ENCODE assay signal across 8 mouse cellular contexts in the genomic region with DNA sequence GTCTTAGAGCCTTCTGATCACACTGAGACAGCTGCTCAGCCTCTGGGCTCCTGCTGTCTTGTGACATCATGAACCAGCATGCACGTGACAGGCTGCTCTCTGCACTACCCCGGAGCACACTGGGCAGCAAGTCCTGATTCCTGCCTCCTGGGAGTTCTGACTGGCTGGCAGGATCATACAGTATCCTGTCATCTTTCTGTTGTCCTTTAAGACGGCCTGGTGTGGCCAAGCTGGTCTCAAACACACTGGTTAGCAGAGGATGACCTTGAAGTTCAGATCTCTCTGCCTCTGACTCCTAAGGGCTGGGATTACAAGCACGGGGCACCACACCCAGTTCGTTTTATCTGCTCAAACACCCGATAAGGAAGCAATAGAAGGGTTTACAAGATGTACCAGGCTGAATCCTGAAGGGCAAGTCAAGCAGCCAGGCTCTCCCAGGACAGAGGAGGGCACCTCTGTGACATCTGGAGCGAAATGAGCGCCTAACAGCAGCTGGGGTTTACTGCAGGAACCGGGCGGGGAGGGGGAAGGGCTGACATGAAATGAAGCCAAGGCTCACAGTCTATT. TPM values are rescaled to one million over a fixed set of nuclear protein-coding genes. Genes with fewer than 3 reads are reported as not detected.
DNase-seq lines count a peak whose midpoint lies in the region; ATAC-seq and TF ChIP-seq lines count a peak whose summit lies in the region.

No protein-coding gene starts in this region.

- H3K27ac ChIP-seq in forebrain, embryonic 11.5 days (ENCODE audit: low read depth, low read length): no peak overlapping the region
- H3K27ac ChIP-seq in forebrain, embryonic 12.5 days: no peak overlapping the region
- peak overlapping the region; percentile 74 for H3K27ac ChIP-seq in heart, embryonic 16.5 days (ENCODE audit: low read length)
- no peak overlapping the region for H3K27ac ChIP-seq in lung, postnatal 0 days (ENCODE audit: low read length)

- no peaks in the 10 kb centered on the region for H3K4me1 ChIP-seq in forebrain, embryonic 11.5 days (replicated peaks; ENCODE audit: control insufficient read depth, insufficient read depth, low read length)
- H3K4me1 ChIP-seq in forebrain, embryonic 12.5 days: no peaks in the 10 kb centered on the region
- H3K4me1 ChIP-seq in heart, embryonic 16.5 days (ENCODE audit: control insufficient read depth, insufficient read depth, low read length): peaks cover 7% of the 10 kb centered on the region
- no peaks in the 10 kb centered on the region for H3K4me1 ChIP-seq in lung, postnatal 0 days (ENCODE audit: insufficient read depth, low read depth, low read length)

- peaks cover 6% of the 10 kb centered on the region; the same call in 1 of the 2 replicates for H3K36me3 ChIP-seq in forebrain, embryonic 11.5 days (ENCODE audit: control insufficient read depth, insufficient read depth, low read length)
- peaks cover 46% of the 10 kb centered on the region for H3K36me3 ChIP-seq in forebrain, embryonic 12.5 days (replicated peaks)
- peaks cover 21% of the 10 kb centered on the region for H3K36me3 ChIP-seq in heart, embryonic 16.5 days (ENCODE audit: control insufficient read depth, insufficient read depth)
- H3K36me3 ChIP-seq in lung, postnatal 0 days (ENCODE audit: insufficient read depth, low read length): 0 out of 2 replicates have a peak, but pooled peaks cover 3% of the 10 kb centered on the region

- TF ChIP-seq EP300 in lung, postnatal 0 days (IDR thresholded peaks at IDR 0.05): no peak

- WGBS in forebrain, embryonic 11.5 days: 89% methylated on average over 10 of the region's 10 CpGs
- 88% methylated on average over 10 of the region's 10 CpGs for WGBS in forebrain, embryonic 12.5 days
- 49% methylated on average over 10 of the region's 10 CpGs for WGBS in heart, embryonic 16.5 days
- 60% methylated on average over 10 of the region's 10 CpGs for WGBS in lung, postnatal 0 days

- no peak for TF ChIP-seq CTCF in lung, postnatal 0 days (IDR thresholded peaks at IDR 0.05)

- no peak for ATAC-seq in forebrain, embryonic 11.5 days (replicated peaks; ENCODE audit: low FRiP score)
- ATAC-seq in forebrain, embryonic 12.5 days (ENCODE audit: low FRiP score): no peak
- ATAC-seq in heart, embryonic 16.5 days (replicated peaks; ENCODE audit: extremely low read depth, insufficient read depth, low FRiP score): 0 out of 2 replicates have a peak, but pooled peaks have one; percentile 51
- ATAC-seq in lung, postnatal 0 days: peak; percentile 79

- no peaks in the 10 kb centered on the region for H3K27me3 ChIP-seq in forebrain, embryonic 11.5 days (ENCODE audit: control insufficient read depth, insufficient read depth, low read length)
- H3K27me3 ChIP-seq in forebrain, embryonic 12.5 days: no peaks in the 10 kb centered on the region
- no peaks in the 10 kb centered on the region for H3K27me3 ChIP-seq in heart, embryonic 16.5 days (ENCODE audit: control insufficient read depth, insufficient read depth, low read length)
- no peaks in the 10 kb centered on the region for H3K27me3 ChIP-seq in lung, postnatal 0 days (replicated peaks; ENCODE audit: insufficient read depth, low read length)

- no peak overlapping the region for H3K4me3 ChIP-seq in forebrain, embryonic 11.5 days (ENCODE audit: low read depth, low read length)
- no peak overlapping the region for H3K4me3 ChIP-seq in forebrain, embryonic 12.5 days (replicated peaks)
- no peak overlapping the region for H3K4me3 ChIP-seq in heart, embryonic 16.5 days (ENCODE audit: low read length)
- no peak overlapping the region for H3K4me3 ChIP-seq in lung, postnatal 0 days (ENCODE audit: low read depth, low read length)

- H3K9ac ChIP-seq in forebrain, embryonic 11.5 days (ENCODE audit: low read length): no peak overlapping the region
- no peak overlapping the region for H3K9ac ChIP-seq in forebrain, embryonic 12.5 days
- 0 out of 2 replicates have a peak overlapping the region, but pooled peaks have one; percentile 26 for H3K9ac ChIP-seq in heart, embryonic 16.5 days (ENCODE audit: low read length)
- H3K9ac ChIP-seq in lung, postnatal 0 days (replicated peaks; ENCODE audit: low read depth): no peak overlapping the region

- DNase-seq in forebrain, embryonic 11.5 days (ENCODE audit: low spot score): peak; percentile 26
- DNase-seq in R1 (ENCODE audit: low read depth, low spot score): peak; percentile 56
- peak; percentile 56 for DNase-seq in lung, postnatal 0 days (ENCODE audit: low spot score)
- DNase-seq in cerebellum, postnatal 4 days (ENCODE audit: low spot score in 2 of 2): no peak
- no peak for DNase-seq in layer of hippocampus, adult 18-20 months (ENCODE audit: low spot score in 2 of 2)
- no peak for DNase-seq in cerebellum, adult 11 months

- no peaks in the 10 kb centered on the region for H3K9me3 ChIP-seq in forebrain, embryonic 11.5 days (ENCODE audit: control insufficient read depth, low read length)
- no peaks in the 10 kb centered on the region for H3K9me3 ChIP-seq in forebrain, embryonic 12.5 days
- H3K9me3 ChIP-seq in heart, embryonic 16.5 days (replicated peaks; ENCODE audit: control insufficient read depth, low read length): no peaks in the 10 kb centered on the region
- no peaks in the 10 kb centered on the region for H3K9me3 ChIP-seq in lung, postnatal 0 days (ENCODE audit: low read length)

- no peak overlapping the region for H3K4me2 ChIP-seq in forebrain, embryonic 11.5 days (ENCODE audit: low read depth, low read length, severe bottlenecking)
- no peak overlapping the region for H3K4me2 ChIP-seq in forebrain, embryonic 12.5 days
- no peak overlapping the region for H3K4me2 ChIP-seq in heart, embryonic 16.5 days (ENCODE audit: low read depth, low read length)
- no peak overlapping the region for H3K4me2 ChIP-seq in lung, postnatal 0 days (replicated peaks; ENCODE audit: low read depth, low read length)

RNA-seq across cellular contexts. Expression of a gene that starts 12.5 kb away (rescaled TPM):
- 180 and 186 TPM in 2 replicates for polyA plus RNA-seq in forebrain, embryonic 11.5 days (2014; fragmentation: Nextera tagmentation; extraction: Ambion mirVana)
- polyA plus RNA-seq in forebrain, embryonic 12.5 days (2016; fragmentation: Nextera tagmentation; extraction: Ambion mirVana): 135 and 136 TPM in 2 replicates
- polyA plus RNA-seq in heart, embryonic 16.5 days (2015; fragmentation: Nextera tagmentation; extraction: Ambion mirVana): 163 and 172 TPM in 2 replicates
- polyA plus RNA-seq in lung, postnatal 0 days (2015; fragmentation: Nextera tagmentation; extraction: Ambion mirVana): 96.9 and 106 TPM in 2 replicates
- total RNA-seq in layer of hippocampus, adult 18-20 months (2021): 10 to 100 TPM; 42.6 to 43.3 TPM

RNA-seq across cellular contexts. Expression of a gene that starts 49.2 kb away (rescaled TPM):
- 18.9 and 19.9 TPM in 2 replicates for polyA plus RNA-seq in forebrain, embryonic 11.5 days (2014; fragmentation: Nextera tagmentation; extraction: Ambion mirVana)
- polyA plus RNA-seq in forebrain, embryonic 12.5 days (2016; fragmentation: Nextera tagmentation; extraction: Ambion mirVana): 13.6 and 18.5 TPM in 2 replicates
- 7.0 and 7.2 TPM in 2 replicates for polyA plus RNA-seq in heart, embryonic 16.5 days (2015; fragmentation: Nextera tagmentation; extraction: Ambion mirVana)
- polyA plus RNA-seq in lung, postnatal 0 days (2015; fragmentation: Nextera tagmentation; extraction: Ambion mirVana): 13.7 and 15.7 TPM in 2 replicates
- 1 to 10 TPM in 1 of 2 experiments, under 1 TPM in 1; 0.96 to 1.2 TPM for total RNA-seq in layer of hippocampus, adult 18-20 months (2021)

Comparison
In these comparisons a context has a peak if more than half of its experiments do, and no peak if none do; other contexts are left out.
1. ATAC-seq: peak in heart, embryonic 16.5 days (single experiment) and lung, postnatal 0 days (single experiment); none in forebrain, embryonic 11.5 days (single experiment) and forebrain, embryonic 12.5 days (single experiment).
2. DNase-seq: peak in forebrain, embryonic 11.5 days (single experiment), R1 (single experiment) and lung, postnatal 0 days (single experiment); none in cerebellum, postnatal 4 days (0 of 2), layer of hippocampus, adult 18-20 months (0 of 2) and cerebellum, adult 11 months (single experiment).